Mouse (Mus musculus): ENCODE measurements around the gene Nbl1.

DNA sequence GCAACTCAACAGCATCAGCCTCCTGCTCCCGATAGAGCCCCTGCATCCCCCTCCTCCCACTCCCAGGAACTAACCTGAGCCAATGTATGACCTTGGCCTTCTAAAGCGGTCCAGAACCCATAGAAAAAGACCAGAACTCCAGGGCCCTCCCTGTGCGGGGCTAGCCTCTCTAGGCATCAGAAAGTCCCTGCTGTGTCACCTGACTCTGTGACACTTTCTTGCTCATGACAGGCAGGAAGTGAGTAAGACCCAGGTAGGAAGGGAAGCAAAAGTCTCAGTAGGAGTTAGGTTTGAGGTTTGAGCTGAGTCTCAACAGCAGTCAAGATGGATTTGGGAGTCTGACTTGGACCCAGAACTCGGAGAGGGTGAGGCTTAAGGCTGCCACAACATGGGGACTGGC lies 5.8 kb downstream of the Nbl1 start:
- TF ChIP-seq CTCF (IDR thresholded peaks at IDR 0.05; ENCODE audit: extremely low read depth, insufficient read length, insufficient replicate concordance, low read depth, low read length): no peak
- TF ChIP-seq POLR2A (IDR thresholded peaks at IDR 0.05; ENCODE audit: low read depth, low read length): no peak
